Mouse (Mus musculus) heart, adult 2 months (tissue): ENCODE results near the gene Srp72.

Source experiments
- CTCF ChIP-seq: fragments of 200-600 bp; IDR thresholded peaks from 2 replicates; pipeline ENCODE4 v1.8.1; 2022; ENCODE audit warnings: antibody characterized with exemption, mild to moderate bottlenecking, moderate library complexity
- POLR2A ChIP-seq: fragments of 200-500 bp; IDR thresholded peaks from 2 replicates; pipeline ENCODE4 v1.6.1; 2011; ENCODE audit warnings: mild to moderate bottlenecking, low read depth, low read length, control low read depth; ENCODE audit not compliant: insufficient read depth

DNA sequence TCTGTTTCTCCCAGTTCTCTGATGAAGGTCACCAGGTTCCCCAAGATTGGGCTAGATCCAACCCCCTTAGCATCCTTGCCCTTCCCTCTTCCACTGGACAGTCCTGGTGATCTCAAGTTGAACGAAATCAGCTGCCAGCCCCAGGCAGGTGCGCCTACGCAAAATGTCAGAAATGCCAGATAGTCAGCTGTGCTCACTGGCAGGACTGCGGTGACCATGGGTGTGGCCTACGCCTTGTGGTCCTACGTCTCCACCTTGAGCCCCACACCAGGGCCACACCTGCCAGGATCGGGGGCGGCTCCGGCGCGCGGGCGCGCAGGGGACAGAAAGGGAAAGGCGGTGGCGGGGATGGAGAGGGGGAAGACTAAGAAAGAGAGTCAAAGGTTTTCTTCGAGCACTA is 26.7 kb downstream of the Srp72 start:
- TF ChIP-seq POLR2A (no peak), CTCF (no peak)
